Mouse (Mus musculus): ENCODE measurements around the gene Armc8.

- TF ChIP-seq EP300 (IDR thresholded peaks at IDR 0.05; ENCODE audit: low read depth) (no peak), CTCF (IDR thresholded peaks at IDR 0.05; ENCODE audit: low read depth) (no peak)
Observed at GRCm38 (mm10) chr9:99439064-99439463, 129.6 kb downstream of the Armc8 start.

Data from heart, postnatal 0 days (tissue).